Mouse (Mus musculus): Measurements from ENCODE around the gene Wdr61. TPM values are rescaled to one million over a fixed set of nuclear protein-coding genes. Genes with fewer than 3 reads are reported as not detected.
A peak's percentile ranks its signal among the peaks of the same experiment; 100 is the strongest.

Wdr61 gene
- polyA plus RNA-seq (2015; fragmentation: Nextera tagmentation; extraction: Ambion mirVana), result 71.1 and 78.8 TPM in 2 replicates

GRCm38 (mm10) chr9:54733921-54734638, at the start of gene Wdr61:
Gene Wdr61 (minus strand): TSS chr9:54734519.
- H3K9me3 ChIP-seq (replicated peaks; ENCODE audit: control insufficient read depth, low read length), result no peaks in the 10 kb centered on the region
- H3K4me3 ChIP-seq (ENCODE audit: low read depth, low read length), result peak within 1 kb of the TSS; percentile 73
- WGBS (ENCODE audit: insufficient replicate concordance), result under 1% methylated on average over 32 of the region's 32 CpGs
- peaks cover 6% of the 10 kb centered on the region for H3K36me3 ChIP-seq (ENCODE audit: control insufficient read depth, insufficient read depth)
- peak; percentile 99 for ATAC-seq (ENCODE audit: low read depth)
- H3K4me1 ChIP-seq (ENCODE audit: control insufficient read depth, low read depth, low read length), result peaks cover 16% of the 10 kb centered on the region
- H3K27me3 ChIP-seq (ENCODE audit: control insufficient read depth, insufficient read depth, low read depth, low read length), result no peaks in the 10 kb centered on the region
- peak within 1 kb of the TSS; percentile 71 for H3K4me2 ChIP-seq (ENCODE audit: low read depth, low read length)
- peak within 1 kb of the TSS; percentile 41; the same call in 1 of the 2 replicates for H3K27ac ChIP-seq (ENCODE audit: low read length)
- H3K9ac ChIP-seq (ENCODE audit: low read depth, low read length), result peak within 1 kb of the TSS; percentile 71

DNA sequence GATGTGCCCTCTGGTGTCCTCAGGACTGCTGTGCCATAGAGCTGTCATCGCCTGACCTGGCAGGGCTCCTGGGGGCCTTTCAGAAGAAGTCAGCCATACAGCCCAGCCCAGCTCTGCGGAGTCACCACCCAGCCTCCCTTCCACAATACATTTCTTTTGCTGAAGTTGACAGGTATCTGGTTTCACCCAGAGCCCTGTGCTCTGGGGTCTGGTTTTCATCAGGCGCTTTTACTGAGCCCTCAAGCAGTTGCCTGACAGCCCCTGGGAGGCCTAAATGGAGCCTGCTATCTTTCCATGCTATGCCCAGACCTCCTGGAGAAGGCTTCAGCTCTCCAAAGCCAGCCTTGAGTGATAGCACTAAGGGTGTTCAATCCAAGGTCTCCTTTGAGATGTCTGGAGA, 49.7 kb upstream of the Wdr61 start:
- Histone ChIP-seq H3K27ac (ENCODE audit: low read length) (no peak overlapping the region), H3K9ac (ENCODE audit: low read depth, low read length) (no peak overlapping the region), H3K4me2 (ENCODE audit: low read depth, low read length) (no peak overlapping the region), H3K4me3 (ENCODE audit: low read depth, low read length) (no peak overlapping the region), H3K9me3 (replicated peaks; ENCODE audit: control insufficient read depth, low read length) (no peaks in the 10 kb centered on the region), H3K4me1 (ENCODE audit: control insufficient read depth, low read depth, low read length) (no peaks in the 10 kb centered on the region), H3K36me3 (ENCODE audit: control insufficient read depth, insufficient read depth) (no peaks in the 10 kb centered on the region), H3K27me3 (ENCODE audit: control insufficient read depth, insufficient read depth, low read depth, low read length) (no peaks in the 10 kb centered on the region)
- WGBS (ENCODE audit: insufficient replicate concordance), result 58% methylated on average over 3 of the region's 3 CpGs
- no peak for ATAC-seq (ENCODE audit: low read depth)

- Histone ChIP-seq H3K4me3 (ENCODE audit: low read depth, low read length) (no peak overlapping the region), H3K4me1 (ENCODE audit: control insufficient read depth, low read depth, low read length) (no peaks in the 10 kb centered on the region), H3K36me3 (ENCODE audit: control insufficient read depth, insufficient read depth) (no peaks in the 10 kb centered on the region), H3K27me3 (ENCODE audit: control insufficient read depth, insufficient read depth, low read depth, low read length) (no peaks in the 10 kb centered on the region), H3K9me3 (replicated peaks; ENCODE audit: control insufficient read depth, low read length) (no peaks in the 10 kb centered on the region), H3K4me2 (ENCODE audit: low read depth, low read length) (no peak overlapping the region), H3K9ac (ENCODE audit: low read depth, low read length) (no peak overlapping the region), H3K27ac (ENCODE audit: low read length) (no peak overlapping the region)
- no peak for ATAC-seq (ENCODE audit: low read depth)
- WGBS (ENCODE audit: insufficient replicate concordance), result 74% methylated on average over 15 of the region's 15 CpGs
These were observed 48.2 kb upstream of the Wdr61 start for GRCm38 (mm10) chr9:54782504-54782903.

GRCm38 (mm10) chr9:54779280-54779679, 45.0 kb upstream of the Wdr61 start:
- Histone ChIP-seq H3K9me3 (replicated peaks; ENCODE audit: control insufficient read depth, low read length) (no peaks in the 10 kb centered on the region), H3K9ac (ENCODE audit: low read depth, low read length) (no peak overlapping the region), H3K4me1 (ENCODE audit: control insufficient read depth, low read depth, low read length) (no peaks in the 10 kb centered on the region), H3K4me3 (ENCODE audit: low read depth, low read length) (no peak overlapping the region), H3K36me3 (ENCODE audit: control insufficient read depth, insufficient read depth) (no peaks in the 10 kb centered on the region), H3K27me3 (ENCODE audit: control insufficient read depth, insufficient read depth, low read depth, low read length) (no peaks in the 10 kb centered on the region), H3K4me2 (ENCODE audit: low read depth, low read length) (no peak overlapping the region), H3K27ac (ENCODE audit: low read length) (no peak overlapping the region)
- ATAC-seq (ENCODE audit: low read depth), result no peak
- WGBS (ENCODE audit: insufficient replicate concordance), result 65% methylated on average over 8 of the region's 8 CpGs

- no peak overlapping the region for H3K4me2 ChIP-seq (ENCODE audit: low read depth, low read length)
- no peaks in the 10 kb centered on the region for H3K9me3 ChIP-seq (replicated peaks; ENCODE audit: control insufficient read depth, low read length)
- H3K36me3 ChIP-seq (ENCODE audit: control insufficient read depth, insufficient read depth), result no peaks in the 10 kb centered on the region
- no peak overlapping the region for H3K27ac ChIP-seq (ENCODE audit: low read length)
- H3K9ac ChIP-seq (ENCODE audit: low read depth, low read length), result no peak overlapping the region
- H3K27me3 ChIP-seq (ENCODE audit: control insufficient read depth, insufficient read depth, low read depth, low read length), result no peaks in the 10 kb centered on the region
- no peak for ATAC-seq (ENCODE audit: low read depth)
- no peak overlapping the region for H3K4me3 ChIP-seq (ENCODE audit: low read depth, low read length)
- 59% methylated on average over 13 of the region's 13 CpGs for WGBS (ENCODE audit: insufficient replicate concordance)
- no peaks in the 10 kb centered on the region for H3K4me1 ChIP-seq (ENCODE audit: control insufficient read depth, low read depth, low read length)
These were observed 42.2 kb upstream of the Wdr61 start for GRCm38 (mm10) chr9:54776451-54776982.

GRCm38 (mm10) chr9:54770140-54770780, 35.9 kb upstream of the Wdr61 start:
- Histone ChIP-seq H3K4me1 (ENCODE audit: control insufficient read depth, low read depth, low read length) (no peaks in the 10 kb centered on the region), H3K4me3 (ENCODE audit: low read depth, low read length) (no peak overlapping the region), H3K27me3 (ENCODE audit: control insufficient read depth, insufficient read depth, low read depth, low read length) (peaks cover 30% of the 10 kb centered on the region), H3K9ac (ENCODE audit: low read depth, low read length) (no peak overlapping the region), H3K27ac (ENCODE audit: low read length) (no peak overlapping the region), H3K36me3 (ENCODE audit: control insufficient read depth, insufficient read depth) (no peaks in the 10 kb centered on the region), H3K9me3 (replicated peaks; ENCODE audit: control insufficient read depth, low read length) (no peaks in the 10 kb centered on the region), H3K4me2 (ENCODE audit: low read depth, low read length) (no peak overlapping the region)
- WGBS (ENCODE audit: insufficient replicate concordance), result 47% methylated on average over 11 of the region's 11 CpGs
- no peak for ATAC-seq (ENCODE audit: low read depth)

DNA sequence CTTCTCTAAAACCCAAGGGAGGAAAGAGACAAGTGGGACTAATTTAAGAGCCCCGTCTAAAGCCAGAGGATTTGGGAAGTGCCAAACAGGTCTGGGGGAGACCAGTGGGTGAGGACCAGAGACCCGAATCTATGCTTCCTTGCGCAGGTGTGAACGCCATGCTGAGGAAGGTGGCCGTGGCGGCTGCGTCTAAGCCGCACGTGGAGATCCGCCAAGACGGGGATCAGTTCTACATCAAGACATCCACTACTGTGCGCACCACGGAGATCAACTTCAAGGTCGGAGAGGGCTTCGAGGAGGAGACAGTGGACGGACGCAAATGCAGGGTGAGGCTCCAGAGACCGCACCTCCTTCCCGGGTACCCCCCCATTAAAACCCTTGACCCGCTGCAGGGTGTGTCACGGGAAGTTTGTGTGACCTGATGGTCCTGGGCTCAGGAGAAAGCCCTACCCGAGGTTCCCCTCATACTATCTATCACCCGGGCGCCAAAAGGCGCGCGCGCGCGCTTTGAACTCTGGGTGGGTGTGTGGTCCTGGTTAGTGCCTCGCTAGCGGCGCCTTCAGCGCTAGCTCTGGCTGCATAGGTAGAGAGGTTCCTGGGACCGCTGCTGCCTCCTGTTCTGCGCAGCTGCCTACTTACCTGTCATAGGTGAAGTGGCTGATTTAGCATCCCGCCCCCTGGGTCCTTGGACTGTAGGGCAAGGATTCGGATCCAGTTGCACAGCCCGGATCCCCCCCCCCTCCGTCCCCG, 31.2 kb upstream of the Wdr61 start:
- ATAC-seq (ENCODE audit: low read depth), result no peak
- Histone ChIP-seq H3K4me2 (ENCODE audit: low read depth, low read length) (no peak overlapping the region), H3K4me1 (ENCODE audit: control insufficient read depth, low read depth, low read length) (no peaks in the 10 kb centered on the region), H3K27me3 (ENCODE audit: control insufficient read depth, insufficient read depth, low read depth, low read length) (peaks cover 69% of the 10 kb centered on the region), H3K36me3 (ENCODE audit: control insufficient read depth, insufficient read depth) (no peaks in the 10 kb centered on the region), H3K9me3 (replicated peaks; ENCODE audit: control insufficient read depth, low read length) (no peaks in the 10 kb centered on the region), H3K27ac (ENCODE audit: low read length) (no peak overlapping the region), H3K4me3 (ENCODE audit: low read depth, low read length) (no peak overlapping the region), H3K9ac (ENCODE audit: low read depth, low read length) (no peak overlapping the region)
- WGBS (ENCODE audit: insufficient replicate concordance), result 2% methylated on average over 41 of the region's 41 CpGs

DNA sequence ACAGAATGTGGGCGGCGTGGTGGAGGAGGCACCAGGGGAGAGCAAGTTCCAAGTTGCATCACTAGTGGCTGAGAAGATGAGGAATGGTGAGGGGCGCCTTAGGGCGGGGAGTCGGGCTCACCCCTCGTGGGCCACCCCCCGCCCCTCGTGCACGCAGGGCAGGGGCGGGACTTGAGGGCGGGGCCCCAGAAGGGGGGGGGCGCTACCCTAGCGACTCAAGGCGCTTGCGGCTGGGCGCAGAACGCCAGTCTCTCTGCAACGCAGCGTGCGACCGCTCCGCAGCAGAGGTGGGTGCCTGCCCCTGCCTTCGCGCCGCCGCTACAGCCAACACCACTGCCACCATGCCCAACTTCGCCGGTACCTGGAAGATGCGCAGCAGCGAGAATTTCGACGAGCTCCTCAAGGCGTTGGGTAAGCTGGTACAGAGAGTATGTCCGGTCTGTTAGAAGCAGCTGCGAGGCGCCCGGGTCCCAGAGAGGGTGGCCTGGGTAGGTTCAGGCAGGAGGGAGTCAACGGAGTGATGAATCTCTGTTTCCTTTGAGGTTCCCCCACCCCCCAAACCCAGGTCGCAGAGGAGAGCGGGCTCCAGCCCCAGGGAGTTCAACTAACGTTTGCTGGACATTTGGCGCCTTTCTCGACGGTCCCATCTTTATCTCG, 30.4 kb upstream of the Wdr61 start, which contains the start of gene Crabp1:
TSS of gene Crabp1 (plus strand) at position 188 of the 657 bp plus-strand sequence.
- Histone ChIP-seq H3K27ac (ENCODE audit: low read length) (no peak within 1 kb of the TSS), H3K4me2 (ENCODE audit: low read depth, low read length) (0 out of 2 replicates have a peak within 1 kb of the TSS, but pooled peaks have one; percentile 13), H3K4me3 (ENCODE audit: low read depth, low read length) (peak within 1 kb of the TSS; percentile 11; the same call in 1 of the 2 replicates), H3K9me3 (replicated peaks; ENCODE audit: control insufficient read depth, low read length) (no peaks in the 10 kb centered on the region), H3K27me3 (ENCODE audit: control insufficient read depth, insufficient read depth, low read depth, low read length) (peaks cover 63% of the 10 kb centered on the region), H3K36me3 (ENCODE audit: control insufficient read depth, insufficient read depth) (no peaks in the 10 kb centered on the region), H3K4me1 (ENCODE audit: control insufficient read depth, low read depth, low read length) (no peaks in the 10 kb centered on the region), H3K9ac (ENCODE audit: low read depth, low read length) (no peak within 1 kb of the TSS)
- 1% methylated on average over 41 of the region's 45 CpGs for WGBS (ENCODE audit: insufficient replicate concordance)
- ATAC-seq (ENCODE audit: low read depth), result no peak
